Mouse (Mus musculus) thymus, postnatal 10 days (tissue): Measurements from ENCODE around the gene Rere.

Experiments
- DNase-seq, 2 experiments: peaks; one replicate each; pipeline ENCODE4 v3.0.0; 2021; ENCODE audit warnings: low spot score in 2 of 2

The Rere gene

GRCm38 (mm10) chr4:150661886-150662285 lies 380.4 kb downstream of the Rere start:
- no peak for DNase-seq

DNA sequence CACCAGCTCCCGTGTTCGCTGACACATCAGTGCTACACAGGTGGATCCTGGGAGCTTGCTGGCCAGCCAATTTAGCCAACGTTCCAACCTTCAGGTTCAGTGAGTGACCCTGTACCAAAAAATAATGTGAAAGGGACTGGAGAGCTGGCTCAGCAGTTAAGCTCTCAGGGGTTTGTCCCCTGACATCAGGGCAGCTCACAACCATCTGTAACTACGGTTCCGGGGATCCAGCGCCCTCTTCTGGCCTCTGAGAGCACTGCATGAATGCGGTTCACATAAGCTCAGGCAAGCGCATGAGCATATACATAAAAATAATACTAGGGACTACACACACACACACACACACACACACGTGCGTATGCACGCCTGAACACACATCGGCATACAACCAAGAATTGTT lies 381.7 kb downstream of the Rere start:
- DNase-seq: peak in 1 of 2 experiments; percentile 42

DNA sequence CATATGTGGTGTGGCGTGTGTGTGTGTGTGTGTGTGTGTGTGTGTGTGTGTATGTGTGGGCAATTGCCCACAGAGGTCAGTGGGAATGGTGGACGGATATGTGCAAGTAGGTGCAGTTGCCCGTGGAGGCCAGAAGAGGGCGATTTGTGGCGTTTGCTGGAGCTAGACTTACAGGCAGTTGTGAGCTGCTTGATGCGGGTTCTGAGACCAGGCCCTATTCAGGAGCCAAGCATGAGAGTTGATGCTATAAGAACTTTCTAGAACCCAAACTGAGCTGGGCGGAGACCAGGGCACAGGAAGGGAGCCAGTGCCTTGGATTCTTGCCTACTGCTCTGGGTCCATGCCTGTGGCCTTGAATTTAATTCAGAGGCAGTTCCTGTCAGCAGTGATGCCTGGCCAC lies 383.3 kb downstream of the Rere start:
- no peak for DNase-seq

- DNase-seq: no peak
Measured at GRCm38 (mm10) chr4:150665806-150666205, 384.4 kb downstream of the Rere start.
